Mouse (Mus musculus) adrenal gland, postnatal 36 days (tissue): ENCODE results near the gene Ttc37. TPM values are rescaled to one million over a fixed set of nuclear protein-coding genes. Genes with fewer than 3 reads are reported as not detected.

Source experiments
- DNase-seq, 2 experiments: peaks; one replicate each; pipeline ENCODE4 v3.0.0; 2021; ENCODE audit warnings: mixed read lengths in 1 of 2
- long read RNA-seq, 2 experiments: library from polyadenylated mRNA; stranded (forward); transcript quantifications; one replicate each; pipeline ENCODE4 v2.0.0; 2021; ENCODE audit warnings: borderline sequencing depth in 2 of 2
- total RNA-seq, 2 experiments: library from RNA; stranded (reverse); gene quantifications; 2 replicates each; pipeline ENCODE4 v1.2.3; 2021

Ttc37 gene
- total RNA-seq: 10 to 100 TPM; 27.1 to 29.2 TPM
- long read RNA-seq, experiment 1, full-length matches to known transcripts: 3 of 13 reads
- long read RNA-seq, experiment 1, partial matches to known transcripts: 6 of 13 reads
- long read RNA-seq, experiment 1, other reads (novel, unspliced or antisense): 4 of 13 reads
- long read RNA-seq, experiment 2, full-length matches to known transcripts: 1 of 1 reads
- long read RNA-seq, experiment 2, partial matches to known transcripts: 0 of 1 reads
- long read RNA-seq, experiment 2, other reads (novel, unspliced or antisense): 0 of 1 reads

DNA sequence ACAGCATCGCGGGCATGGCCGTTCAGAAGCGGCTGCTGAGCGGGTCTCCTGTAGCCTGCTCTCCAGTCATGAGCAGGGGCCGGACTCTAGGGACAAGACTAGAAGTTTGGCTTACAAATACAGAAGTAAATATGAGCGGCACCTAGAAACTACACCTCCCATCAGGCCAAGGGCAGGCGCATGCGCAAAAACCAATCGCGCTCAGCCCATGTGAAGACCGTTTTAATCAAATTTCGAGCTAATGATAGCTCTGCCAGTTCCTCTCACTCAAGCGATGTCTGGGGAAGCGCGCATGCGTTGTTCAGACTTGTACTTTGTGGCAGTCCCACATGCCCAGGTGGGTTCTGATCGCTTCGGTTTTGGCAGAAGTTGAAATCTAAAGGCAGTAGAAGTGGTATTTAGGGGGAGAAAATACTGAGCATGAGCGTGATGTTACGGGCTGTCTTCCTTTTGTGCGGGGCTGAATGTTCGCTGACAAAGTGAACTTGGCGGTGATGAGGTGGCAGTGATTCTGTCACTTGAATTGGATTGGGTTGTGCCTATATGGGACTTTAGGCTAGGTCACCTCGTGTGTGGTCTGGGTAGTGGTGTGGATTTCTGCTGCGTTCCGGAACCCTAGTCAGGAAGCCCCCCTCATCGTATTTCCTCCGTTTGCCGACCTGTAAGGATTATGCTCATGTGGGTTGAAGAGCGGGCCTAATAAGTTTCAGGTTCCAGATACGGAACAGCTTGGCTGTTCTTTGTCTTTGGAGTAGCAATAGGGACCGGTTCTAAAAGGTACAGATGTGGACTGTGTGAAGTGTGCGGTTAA, at the start of gene Ttc37, which contains the start of gene Arsk:
Gene Ttc37 (plus strand): TSS at position 242 of the 811 bp plus-strand sequence.
Gene Arsk (minus strand): TSS at position 168 of the 811 bp plus-strand sequence.
- DNase-seq: peak; percentile 94 to 97

DNA sequence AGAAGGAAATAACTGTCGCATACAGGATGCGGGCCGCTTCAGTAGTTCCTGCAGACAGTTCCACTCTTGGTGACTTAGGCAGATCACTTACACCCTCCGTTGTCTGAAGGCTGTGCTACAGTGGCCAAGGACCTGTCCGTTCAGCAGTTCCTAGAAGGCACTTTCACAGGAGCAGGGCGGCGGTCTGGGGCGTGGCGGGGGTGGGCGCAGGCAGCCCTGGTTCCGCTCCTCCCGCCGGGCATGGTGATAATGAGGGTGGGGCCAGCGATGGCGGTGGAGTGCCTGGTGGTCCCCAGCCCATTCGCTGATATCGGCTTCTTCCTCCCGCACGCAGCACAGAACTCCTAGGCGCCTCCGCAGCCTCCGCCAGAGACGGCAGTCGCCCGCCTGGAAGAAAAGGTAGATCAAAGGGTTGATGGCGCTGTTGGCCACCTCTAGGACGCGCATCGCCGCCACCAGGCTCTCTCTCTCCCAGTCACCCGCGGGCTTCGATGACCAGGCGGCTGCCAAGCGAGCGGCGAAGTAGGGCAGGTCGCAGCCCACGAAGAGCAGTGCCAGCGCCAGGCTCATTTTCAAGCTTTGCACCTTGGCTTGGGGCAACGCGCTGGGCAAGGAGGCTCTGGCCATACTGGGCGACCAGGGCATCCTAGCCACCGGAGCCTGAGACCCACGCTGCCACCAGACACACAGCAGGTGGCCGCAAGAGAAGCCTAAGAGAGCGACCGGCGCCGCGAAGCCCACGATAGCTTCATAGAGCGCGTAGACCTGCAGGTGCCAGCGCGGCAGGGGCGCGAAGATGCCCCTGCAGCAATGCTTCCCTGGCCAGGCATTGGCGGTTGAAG, 42.9 kb upstream of the Ttc37 start:
- DNase-seq: peak; percentile 14 to 29

DNA sequence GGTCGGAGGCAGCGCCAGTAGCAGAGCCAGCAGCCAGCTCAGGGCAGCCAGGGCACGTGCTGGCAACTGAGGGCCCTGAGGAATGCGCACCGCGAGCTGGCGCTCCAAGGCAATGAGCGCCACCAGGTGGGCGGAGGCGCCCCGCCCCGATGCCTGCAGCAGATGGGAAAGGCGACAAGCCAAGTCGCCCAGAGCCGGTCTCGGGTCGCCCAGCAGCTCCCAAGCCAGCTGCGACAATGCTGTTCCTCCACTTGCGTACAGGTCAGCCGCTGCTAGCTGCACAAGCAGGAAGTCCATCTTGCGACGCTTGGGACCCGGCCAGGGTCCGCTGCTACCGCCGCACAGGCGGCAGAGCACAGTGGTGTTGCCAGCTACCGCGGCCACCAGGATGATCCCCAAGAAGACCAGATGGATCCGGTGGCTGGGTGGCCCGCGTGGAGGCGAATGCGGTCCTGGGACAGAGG, 42.2 kb upstream of the Ttc37 start:
- DNase-seq: peak; percentile 68 to 77

DNA sequence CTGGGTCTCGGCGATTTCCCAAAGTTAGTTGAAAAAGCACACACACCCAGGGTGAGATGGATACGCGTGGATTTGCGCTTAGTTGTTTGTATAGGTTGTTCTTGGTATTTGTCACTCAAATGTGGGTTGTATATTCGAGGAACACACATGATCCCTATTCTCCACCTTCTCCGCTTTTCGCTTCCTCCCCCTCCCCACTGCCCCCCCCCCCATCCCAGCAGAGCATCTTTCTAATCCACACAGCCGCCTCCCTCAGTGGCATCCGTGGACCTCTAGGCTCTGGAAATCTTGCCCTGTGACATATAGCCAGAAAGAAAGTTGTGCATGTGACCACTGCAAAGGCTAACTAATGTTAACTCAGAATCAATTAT, 41.7 kb upstream of the Ttc37 start, which contains the start of gene Gpr150:
Gene Gpr150 (minus strand): TSS at position 101 of the 371 bp plus-strand sequence.
- no peak for DNase-seq

DNA sequence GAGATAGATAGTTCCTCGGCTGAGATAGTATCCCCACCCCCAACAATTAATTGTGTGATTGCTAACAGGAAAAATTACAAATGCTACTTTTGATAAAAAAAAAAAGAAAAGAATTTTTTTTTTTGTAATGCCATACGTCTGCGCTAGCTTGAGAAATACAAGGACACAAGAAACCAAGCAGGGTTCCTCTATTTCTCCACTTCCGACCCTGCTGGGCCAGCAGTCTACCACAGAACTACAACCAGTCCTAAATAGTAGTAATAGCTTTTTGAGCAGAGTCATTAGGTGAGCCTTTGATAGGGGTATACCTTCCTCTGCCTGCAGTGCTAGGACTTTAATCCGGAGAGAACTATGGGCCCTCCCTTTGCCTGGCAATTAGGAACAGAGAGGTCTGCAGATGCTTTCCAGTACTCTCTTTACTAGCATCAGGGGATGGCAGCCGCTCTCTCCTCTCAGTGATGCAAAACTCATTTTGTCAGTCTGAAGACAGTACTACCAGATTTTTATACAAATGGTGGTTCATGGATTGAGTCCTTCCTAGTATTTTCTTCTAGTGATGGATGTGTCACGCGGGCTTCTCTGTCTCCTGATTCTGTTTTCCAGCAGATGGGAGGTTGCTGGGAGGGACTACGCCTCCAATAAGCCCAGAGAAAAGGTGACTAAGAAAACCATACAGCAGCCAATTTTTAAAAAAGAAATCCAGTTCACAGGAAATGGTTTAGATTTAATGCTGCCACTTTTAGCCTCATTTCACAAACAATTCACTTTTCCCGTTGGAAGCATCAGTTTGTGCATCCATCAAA, 41.1 kb upstream of the Ttc37 start:
- no peak for DNase-seq

DNA sequence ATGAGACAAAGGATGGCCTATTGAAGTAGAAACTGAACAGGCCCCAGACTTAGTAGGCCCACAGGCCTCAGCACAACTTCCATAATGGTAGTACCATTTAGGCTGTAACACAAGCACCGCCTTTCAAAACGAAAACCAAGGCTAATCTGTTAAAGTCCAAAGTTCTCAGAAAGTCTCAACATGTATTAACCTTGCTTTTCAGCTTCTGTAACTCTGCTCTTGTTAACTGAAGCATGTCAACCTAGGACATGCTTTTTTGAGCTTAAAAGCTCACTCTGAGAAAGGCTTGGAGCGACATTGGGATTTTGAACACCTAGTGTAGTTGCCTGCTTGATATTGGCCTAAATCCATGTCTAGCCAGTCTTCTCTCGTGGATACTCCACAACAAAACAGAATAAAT, 38.9 kb upstream of the Ttc37 start:
- no peak for DNase-seq

DNA sequence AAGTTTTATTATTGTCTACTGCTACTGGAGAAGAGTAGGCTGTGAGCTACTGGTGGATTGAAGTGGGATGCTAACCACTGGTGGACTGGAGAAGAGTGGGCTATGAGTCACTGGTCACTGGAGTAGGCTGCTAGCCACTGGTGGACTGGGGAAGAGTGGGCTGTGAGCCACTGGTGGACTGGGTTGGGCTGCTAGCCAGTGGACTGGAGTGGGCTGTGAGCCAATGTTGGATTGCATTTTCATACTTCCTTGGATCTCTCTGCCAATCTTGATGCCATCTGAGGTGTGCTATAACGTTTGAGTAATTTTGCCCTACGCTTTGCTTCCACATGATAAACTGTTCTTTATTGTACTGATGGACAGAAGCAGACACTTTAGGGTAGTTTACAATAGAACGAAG, 36.4 kb upstream of the Ttc37 start:
- no peak for DNase-seq

DNA sequence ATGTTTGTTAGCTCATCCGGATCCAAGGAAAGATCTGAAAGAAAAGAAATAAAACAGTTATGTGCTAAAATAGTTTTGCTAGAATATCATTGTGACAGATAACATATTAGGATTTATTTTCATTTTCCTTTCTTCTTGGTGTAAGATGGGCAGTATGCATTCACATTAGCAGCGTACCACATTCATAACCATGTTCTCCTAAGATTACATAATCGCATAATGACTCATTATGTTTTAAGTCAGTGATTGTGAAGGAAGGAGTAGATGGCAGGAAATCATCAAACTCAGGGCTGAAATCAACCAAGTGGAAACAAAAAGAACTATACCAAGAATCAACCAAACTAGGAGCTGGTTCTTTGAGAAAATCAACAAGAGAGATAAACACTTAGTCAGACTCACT, 36.0 kb upstream of the Ttc37 start:
- no peak for DNase-seq

DNA sequence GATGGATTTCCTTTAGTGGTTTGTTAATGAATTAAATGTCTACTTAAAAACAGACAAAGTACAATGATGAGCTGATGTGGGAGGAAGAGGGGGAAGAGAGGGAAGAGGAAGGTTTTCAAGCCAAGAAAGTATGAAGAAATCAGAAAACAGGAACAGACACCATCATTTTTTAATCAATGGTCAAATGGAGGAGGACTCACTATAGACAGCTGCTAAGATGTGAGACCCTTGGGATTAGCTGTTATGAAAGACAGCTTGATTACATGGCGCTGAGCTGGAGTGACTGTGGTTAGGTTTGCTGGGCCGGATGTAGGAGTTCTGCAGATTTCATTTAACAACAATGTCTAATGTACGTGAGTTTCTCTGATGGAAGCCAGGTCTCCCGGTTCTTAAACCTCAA, 35.0 kb upstream of the Ttc37 start:
- DNase-seq: no peak

DNA sequence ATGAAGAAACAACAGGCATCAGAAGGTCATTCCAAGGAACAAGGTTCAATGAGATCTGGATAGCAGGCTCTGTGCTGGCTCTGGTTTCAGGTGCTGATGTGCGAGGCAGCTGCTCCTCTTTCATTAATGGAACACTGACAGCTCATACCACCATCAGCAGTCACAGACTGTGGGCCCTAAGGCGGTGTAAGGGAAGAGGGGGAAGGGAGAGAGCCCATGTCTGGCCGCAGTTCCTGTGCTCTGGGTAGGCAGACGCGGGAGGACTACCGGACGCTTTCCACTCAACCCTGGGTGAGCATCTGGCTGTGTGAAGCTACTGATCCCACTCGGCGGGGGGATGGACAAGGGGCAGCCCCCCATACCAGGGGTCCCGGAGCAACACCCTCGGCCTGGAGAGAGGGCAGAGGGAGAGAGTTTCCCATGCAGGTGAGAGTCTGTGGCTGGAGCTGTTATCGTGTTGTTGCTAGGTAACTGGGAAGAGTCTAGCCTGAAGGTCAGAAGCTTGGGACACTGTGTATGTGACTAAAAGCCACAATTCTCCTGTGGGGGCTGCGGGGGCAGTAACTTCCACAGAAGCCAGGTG, 34.1 kb upstream of the Ttc37 start:
- no peak for DNase-seq

DNA sequence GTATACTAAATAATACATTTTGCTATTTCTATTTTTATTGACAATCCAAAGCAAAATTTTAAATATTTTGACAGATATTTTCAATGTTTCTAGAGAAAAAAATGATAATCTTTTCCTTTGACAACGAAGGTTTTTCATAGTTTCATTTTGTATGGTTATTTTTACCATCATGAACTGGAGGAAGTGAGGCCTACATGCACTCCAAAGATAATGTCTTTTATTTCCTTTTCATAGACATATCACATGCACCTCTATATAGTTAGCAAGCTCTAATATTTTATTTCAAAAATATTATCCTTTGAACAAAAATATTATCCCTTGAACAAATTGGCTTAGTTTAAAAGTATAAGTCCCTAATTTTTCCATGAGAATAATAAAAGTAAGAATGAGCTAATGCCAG, 24.2 kb upstream of the Ttc37 start:
- no peak for DNase-seq

DNA sequence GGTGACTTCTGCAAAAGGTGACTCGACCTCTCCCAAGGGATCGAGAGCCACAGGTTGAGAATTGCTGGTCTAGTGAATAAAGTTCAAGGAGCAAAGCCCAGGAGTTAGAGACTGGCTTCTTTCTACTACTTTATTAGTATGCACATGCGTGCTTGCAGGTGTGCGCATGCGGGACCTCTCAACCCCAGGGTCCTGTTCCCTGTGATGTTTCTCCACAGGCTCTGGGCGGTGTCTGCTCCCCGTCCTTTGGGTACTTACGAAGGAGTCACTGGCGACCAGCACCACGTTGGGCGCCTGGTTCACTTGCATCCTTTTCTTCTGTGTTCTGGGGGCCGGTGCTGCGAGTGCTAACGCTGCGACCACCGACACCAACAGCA, 430 bp upstream of the Ttc37 start:
- peak; percentile 66 to 72 for DNase-seq

DNA sequence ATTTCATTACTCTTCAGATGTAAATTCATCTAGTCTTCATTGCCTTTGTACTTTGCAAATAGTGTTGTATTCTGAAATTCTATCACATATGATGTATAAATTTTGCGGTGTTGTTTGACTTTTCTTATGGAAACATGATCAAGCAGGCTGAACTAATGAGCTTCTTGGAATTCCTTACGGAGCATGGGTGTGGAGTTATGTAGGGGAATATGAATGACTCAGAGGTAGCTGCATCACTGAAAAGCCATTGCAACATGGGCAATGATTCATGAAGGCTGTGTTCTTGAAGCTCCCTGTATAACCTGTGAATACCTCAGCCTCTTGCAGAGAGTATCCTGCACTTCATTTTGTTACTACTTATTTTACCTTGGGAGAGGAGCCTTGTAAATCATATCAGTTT, 3.5 kb downstream of the Ttc37 start:
- peak; percentile 9 to 24 for DNase-seq

DNA sequence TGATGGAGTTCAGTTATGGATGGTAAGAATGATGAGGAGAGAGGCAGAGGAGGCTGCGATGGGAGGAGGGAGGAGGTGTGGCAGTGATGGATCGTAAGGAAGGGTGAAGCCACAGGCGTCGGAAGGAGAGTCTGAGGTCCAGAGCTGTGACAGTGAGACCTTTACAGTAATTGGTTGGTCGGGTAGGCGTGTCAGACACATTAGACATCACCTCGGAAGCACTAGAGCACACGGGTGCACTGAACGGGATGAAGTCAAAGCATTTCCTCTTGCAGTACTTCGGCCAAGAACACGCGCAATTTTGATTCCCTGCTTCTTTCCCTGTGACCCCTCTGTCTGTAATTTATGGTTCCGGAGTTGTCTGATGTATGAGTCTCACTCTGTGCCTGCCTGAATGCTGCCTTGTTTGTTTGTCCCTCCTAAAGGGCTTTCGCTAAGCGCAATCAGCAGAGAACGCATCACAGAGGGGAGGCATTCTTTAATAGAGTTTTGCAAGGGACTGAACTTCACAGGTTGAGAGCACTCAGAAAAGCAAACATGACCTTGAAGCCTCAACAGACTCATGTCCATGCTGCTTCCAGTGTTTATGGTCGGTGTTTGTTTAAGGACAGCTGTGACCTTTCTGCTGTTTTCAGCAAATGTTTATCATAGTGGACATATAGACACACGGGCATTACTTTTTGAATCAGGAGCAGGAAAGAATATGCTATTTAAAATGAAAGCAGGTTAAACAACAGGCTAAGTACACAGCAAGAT, 10.7 kb downstream of the Ttc37 start:
- no peak for DNase-seq

DNA sequence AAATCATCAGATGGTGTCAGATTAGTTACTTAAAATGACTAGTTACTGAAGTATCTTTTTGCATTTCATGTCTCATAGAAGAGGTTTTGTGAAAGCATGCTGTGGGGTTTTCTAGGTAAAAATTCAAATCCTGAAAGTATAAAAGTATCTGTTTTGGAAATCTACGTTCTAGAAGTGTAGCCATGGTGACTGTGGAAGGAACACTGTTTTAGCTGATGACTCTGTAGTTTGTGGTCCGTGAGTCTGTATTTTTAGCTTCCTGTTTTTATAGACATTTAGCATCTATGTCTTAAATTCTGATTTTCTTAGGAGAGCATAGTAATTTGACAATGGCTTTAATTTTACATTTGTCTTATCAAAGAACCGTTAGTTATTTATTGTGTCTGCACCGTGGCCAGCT, 30.3 kb downstream of the Ttc37 start:
- no peak for DNase-seq

DNA sequence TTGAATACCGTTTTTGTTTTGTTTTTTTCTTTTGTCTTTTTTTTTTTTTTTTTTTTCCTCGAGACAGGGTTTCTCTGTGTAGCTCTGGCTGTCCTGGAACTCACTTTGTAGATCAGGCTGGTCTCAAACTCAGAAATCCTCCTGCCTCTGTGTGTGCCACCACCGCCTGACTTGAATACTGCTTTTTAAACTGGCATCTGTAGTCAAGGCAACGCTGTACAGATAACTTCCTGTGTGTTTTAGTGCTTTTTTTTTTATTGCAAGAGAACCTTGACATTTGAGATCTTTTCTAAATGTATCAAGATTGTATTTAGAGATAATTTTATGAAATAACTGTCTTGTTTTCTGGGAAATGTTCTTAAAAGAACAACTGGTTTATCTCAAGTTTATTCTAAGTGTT, 33.9 kb downstream of the Ttc37 start:
- DNase-seq: no peak

DNA sequence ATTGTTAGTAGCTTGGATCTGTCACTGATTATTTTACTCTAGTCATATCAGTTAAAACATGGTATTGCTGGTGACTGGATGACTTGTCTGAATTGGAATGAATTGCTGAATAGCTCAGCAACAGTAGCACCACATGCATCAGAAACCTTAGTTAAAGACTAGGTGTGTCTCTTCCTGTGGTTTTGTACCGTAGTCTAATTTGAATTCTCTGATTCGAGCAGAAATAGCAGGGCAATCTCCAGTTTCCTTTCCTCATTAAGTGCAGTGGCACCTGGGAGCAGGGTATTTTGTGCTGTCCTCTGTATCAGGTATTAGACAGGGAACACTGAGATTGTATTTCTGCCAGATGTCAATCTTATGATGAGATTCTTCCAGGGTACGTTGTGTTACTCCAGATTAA, 40.3 kb downstream of the Ttc37 start:
- no peak for DNase-seq

DNA sequence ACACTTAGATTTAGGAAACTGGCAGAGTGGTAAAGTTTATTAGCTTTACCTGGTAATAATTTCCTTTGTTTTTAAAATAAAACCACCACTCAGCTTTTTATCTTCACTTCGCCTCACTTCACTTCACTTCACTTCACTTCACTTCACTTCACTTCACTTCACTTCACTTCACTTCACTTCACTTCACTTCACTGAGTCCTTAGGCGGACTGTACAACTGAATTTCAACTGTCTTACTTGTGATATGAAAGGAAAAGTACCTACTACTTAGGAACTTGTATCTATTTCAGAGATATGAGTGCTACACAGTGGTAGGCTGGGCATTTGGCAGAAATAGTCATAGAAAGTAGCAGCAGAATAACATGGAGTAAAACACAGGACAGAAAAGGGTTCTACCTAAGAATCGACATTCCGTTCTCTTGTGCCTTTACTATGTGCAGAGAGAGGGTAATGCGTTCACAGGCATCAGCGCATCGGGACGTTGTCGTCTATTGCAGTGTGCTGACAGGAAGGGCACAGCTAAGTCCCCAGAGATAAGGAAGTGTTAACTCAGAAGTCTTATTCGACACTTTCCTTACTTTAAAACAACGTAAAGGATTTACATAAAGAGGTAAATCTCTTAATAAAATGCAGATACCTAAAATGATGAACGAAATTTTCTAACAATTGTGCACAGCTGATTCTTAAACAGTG, 42.7 kb downstream of the Ttc37 start:
- no peak for DNase-seq

DNA sequence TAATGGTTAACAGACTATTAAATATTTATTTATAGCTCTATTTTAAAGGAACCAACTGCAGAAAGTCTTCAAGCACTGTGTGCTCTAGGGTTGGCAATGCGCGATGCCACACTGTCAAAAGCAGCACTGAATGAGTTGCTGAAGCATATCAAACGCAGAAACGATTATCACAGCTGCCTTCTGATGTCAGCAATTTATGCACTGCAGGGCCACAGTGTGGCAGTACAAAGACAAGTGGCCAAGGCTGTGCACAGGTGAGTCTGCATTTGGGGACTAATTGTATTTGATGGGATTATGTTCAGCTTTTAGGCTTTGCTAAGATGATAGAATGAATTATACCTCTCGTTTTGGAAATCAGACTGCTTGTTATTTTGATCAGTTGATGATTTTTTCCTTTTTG, 51.9 kb downstream of the Ttc37 start:
- DNase-seq: no peak

DNA sequence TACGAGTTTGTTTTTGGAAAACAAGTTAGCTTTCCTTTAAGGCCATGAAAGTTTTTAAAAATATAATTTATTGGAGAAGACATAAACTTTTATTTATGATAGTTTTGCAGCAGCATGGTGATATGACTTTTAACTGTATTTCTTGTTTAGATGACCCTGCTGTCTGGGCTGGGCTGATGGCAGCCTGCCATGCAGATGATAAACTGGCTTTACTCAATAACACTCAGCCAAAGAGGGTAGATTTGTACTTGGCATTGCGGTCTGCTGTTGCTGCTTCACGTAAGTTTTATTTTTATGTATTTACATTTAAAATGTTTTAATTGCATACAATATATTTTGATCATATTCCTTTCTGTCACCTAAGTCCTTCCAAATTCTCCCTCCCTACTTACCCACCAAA, 58.6 kb downstream of the Ttc37 start:
- peak; percentile 86 to 88 for DNase-seq
